Mouse (Mus musculus) lung, adult 2 months (tissue): ENCODE measurements around the gene Syde2. TPM values are rescaled to one million over a fixed set of nuclear protein-coding genes. Genes with fewer than 3 reads are reported as not detected.

Experiments used
- DNase-seq: peaks from one replicate; pipeline ENCODE4 v3.0.0; 2022
- H3K4me1 ChIP-seq: fragments of 200-500 bp; 2 replicates; pipeline ENCODE4 v1.6.1; 2011; ENCODE audit warnings: low read length; ENCODE audit not compliant: control insufficient read depth, insufficient read depth
- H3K4me3 ChIP-seq: fragments of 200-500 bp; replicated peaks from 2 replicates; pipeline ENCODE3; 2011; ENCODE audit warnings: low read depth, mild to moderate bottlenecking, control low read depth, low read length; ENCODE audit errors: extremely low read depth
- CTCF ChIP-seq: fragments of 200-500 bp; IDR thresholded peaks from 2 replicates; pipeline ENCODE4 v1.5.1; 2011; ENCODE audit warnings: mild to moderate bottlenecking, low read length, control low read depth; ENCODE audit not compliant: insufficient read depth
- POLR2A ChIP-seq: fragments of 200-500 bp; IDR thresholded peaks from 2 replicates; pipeline ENCODE4 v1.6.1; 2011; ENCODE audit warnings: low read depth, mild to moderate bottlenecking, control low read depth, low read length, borderline replicate concordance; ENCODE audit errors: extremely low read depth
- WGBS: fragments of 180-500 bp; shearing (Covaris S2); methylation state at CpG from one replicate; pipeline ENCODE4 v1.1.7; 2018; 5-methylcytosine and 5-hydroxymethylcytosine counted together
- polyA plus RNA-seq: library from polyadenylated mRNA; depleted of rRNA; stranded (reverse); fragments of >200 nt; gene quantifications from 2 replicates; pipeline ENCODE4 v1.2.3, GENCODE M21; 2012; rRNA removed

Gene Syde2
- polyA plus RNA-seq, 1 experiment = 6.6 TPM

DNA sequence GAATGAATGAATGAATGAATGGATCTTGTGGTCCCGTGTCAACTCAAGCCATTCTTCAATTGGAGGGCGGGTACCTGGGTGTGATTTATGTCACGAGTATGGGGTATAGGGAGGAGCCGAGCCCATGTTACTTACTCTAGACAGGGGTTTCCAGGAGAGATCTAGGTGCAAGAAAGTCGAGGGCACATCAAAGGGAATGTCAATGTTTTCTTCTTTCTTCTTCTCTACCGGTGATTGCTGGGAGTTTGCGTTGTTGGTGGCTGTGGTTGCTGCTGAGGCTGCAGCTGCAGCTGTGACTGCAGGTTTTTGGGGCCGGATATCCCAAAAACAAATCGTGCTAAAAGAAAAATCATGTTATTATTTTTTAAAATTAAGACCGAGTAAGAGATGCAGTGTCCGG lies 75.5 kb downstream of the Syde2 start:
- Histone ChIP-seq H3K4me1 (no peaks in the 10 kb centered on the region), H3K4me3 (no peak overlapping the region)
- WGBS = 76% methylated on average over 11 of the region's 11 CpGs
- no peak for DNase-seq
- TF ChIP-seq CTCF = no peak
- no peak for TF ChIP-seq POLR2A

DNA sequence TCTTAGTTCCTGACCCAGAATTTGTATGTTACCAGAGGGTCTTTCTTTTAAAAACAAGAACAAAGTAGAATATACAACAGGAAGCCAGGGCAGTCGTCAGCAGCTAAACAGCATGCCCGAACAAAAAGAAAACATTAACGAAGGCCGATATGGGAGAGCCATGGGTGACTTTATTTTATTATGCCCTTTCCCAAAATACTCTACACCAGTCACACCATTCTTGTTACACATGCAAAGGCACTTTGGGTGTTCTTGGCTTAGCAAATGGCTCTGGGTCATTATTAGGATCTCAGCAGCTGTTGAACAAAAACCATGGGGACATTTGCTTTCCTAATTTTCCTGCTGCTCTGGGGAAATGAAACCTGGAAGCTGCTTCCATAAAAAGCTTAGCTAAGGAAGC lies 81.6 kb downstream of the Syde2 start:
- DNase-seq = no peak
- TF ChIP-seq POLR2A = no peak
- TF ChIP-seq CTCF = no peak
- Histone ChIP-seq H3K4me3 (no peak overlapping the region), H3K4me1 (no peaks in the 10 kb centered on the region)
- WGBS = 64% methylated on average over 4 of the region's 4 CpGs

Other genes with a start within 250 kb of the Syde2 start
- gene Ddah1, start 229.2 kb upstream of the Syde2 start, polyA plus RNA-seq = 16.1 and 20.7 TPM in 2 replicates
- gene Bcl10, start 65.1 kb upstream of the Syde2 start, polyA plus RNA-seq = 8.4 and 13.5 TPM in 2 replicates
- 13.6 and 16.8 TPM in 2 replicates for gene 2410004B18Rik, start 49.9 kb upstream of the Syde2 start, polyA plus RNA-seq
- 4.5 and 7.1 TPM in 2 replicates for gene Wdr63, start 120.3 kb downstream of the Syde2 start, polyA plus RNA-seq
- 9.0 and 12.3 TPM in 2 replicates for gene Mcoln3, start 129.6 kb downstream of the Syde2 start, polyA plus RNA-seq
- gene Mcoln2, start 162.0 kb downstream of the Syde2 start, polyA plus RNA-seq = 0.61 and 0.89 TPM in 2 replicates
- gene Lpar3, start 233.1 kb downstream of the Syde2 start, polyA plus RNA-seq = 17.8 and 25.7 TPM in 2 replicates